ENCODE assay signal across 13 mouse cellular contexts in the genomic region with DNA sequence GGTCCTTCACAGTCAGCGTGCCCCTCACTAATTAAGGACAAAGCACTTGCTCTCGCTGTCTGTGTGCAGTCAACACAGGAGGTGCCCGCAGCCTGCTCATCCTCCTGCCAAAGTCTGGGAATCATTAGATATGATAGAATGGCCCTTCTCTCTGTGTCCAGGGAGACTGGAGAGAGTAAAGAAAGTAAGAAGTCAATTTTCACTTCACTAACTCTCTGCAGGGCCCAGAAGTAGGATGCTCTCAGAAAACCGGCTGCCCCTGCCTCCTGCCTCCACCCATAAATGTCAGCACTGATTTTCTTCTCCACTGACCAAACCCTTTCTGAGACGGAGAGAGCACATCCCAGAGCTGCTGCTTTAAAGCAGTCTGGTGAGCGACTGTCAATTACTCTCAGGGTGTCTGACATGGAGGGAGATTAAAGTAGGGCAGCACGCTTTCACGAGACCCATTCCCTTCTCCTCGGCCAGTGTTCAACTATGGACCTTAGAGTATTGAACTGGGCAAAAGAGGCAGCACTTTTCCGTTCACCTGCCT.
"Had no signal": no experiment of that assay in that cellular context is flagged by ENCODE, and none has a peak within 500 bp of the region (broad histone marks: within the 10 kb centered on the region; RNA-seq: fewer than 3 reads in every experiment).

No protein-coding gene starts in this region.

- H3K36me3 ChIP-seq: limb, embryonic 13.5 days had no signal

- H3K27ac ChIP-seq: kidney, postnatal 0 days; limb, embryonic 13.5 days; liver, embryonic 14.5 days had no signal

- H3K9me3 ChIP-seq: limb, embryonic 13.5 days had no signal

- DNase-seq: kidney, adult 9 months; kidney, postnatal 36 days; layer of hippocampus, adult 9-11 months; layer of hippocampus, postnatal 36 days; lung, adult 18-20 months; right cerebral cortex, postnatal 4 days; spleen, adult 18-20 months; thymus, adult 18-20 months; thymus, postnatal 14 days had no signal

- H3K4me2 ChIP-seq: limb, embryonic 13.5 days had no signal

- H3K27me3 ChIP-seq: limb, embryonic 13.5 days had no signal

- ATAC-seq: midbrain, embryonic 16.5 days had no signal

- H3K9ac ChIP-seq: limb, embryonic 13.5 days; liver, embryonic 14.5 days had no signal

- H3K4me3 ChIP-seq: limb, embryonic 13.5 days had no signal

- H3K4me1 ChIP-seq: limb, embryonic 13.5 days had no signal
